Mouse (Mus musculus): ENCODE data around the gene Tmem115. TPM values are rescaled to one million over a fixed set of nuclear protein-coding genes. Genes with fewer than 3 reads are reported as not detected.

Gene Tmem115
- polyA plus RNA-seq, 1 experiment: 10.7 TPM

GRCm38 (mm10) chr9:107553541-107554318, 20.0 kb downstream of the Tmem115 start:
- peaks cover 3% of the 10 kb centered on the region for H3K4me1 ChIP-seq (ENCODE audit: control insufficient read depth, insufficient read depth, low read length)
- H3K4me3 ChIP-seq (ENCODE audit: low read depth, low read length): peak overlapping the region; percentile 64

GRCm38 (mm10) chr9:107554319-107554825, 20.6 kb downstream of the Tmem115 start:
- H3K4me3 ChIP-seq (ENCODE audit: low read depth, low read length): peak overlapping the region; percentile 64
- H3K27ac ChIP-seq (ENCODE audit: insufficient read depth, low read length): no peak overlapping the region
- no peaks in the 10 kb centered on the region for H3K27me3 ChIP-seq (ENCODE audit: control insufficient read depth, insufficient read depth, low read length, poor library complexity, severe bottlenecking)
- no peak for TF ChIP-seq CTCF (IDR thresholded peaks at IDR 0.05; ENCODE audit: low read depth, low read length)
- 0 out of 2 replicates have a peak, but pooled peaks have one; percentile 39 for TF ChIP-seq EP300 (IDR thresholded peaks at IDR 0.05; ENCODE audit: insufficient read depth, low read depth, low read length)
- peak; percentile 42 for TF ChIP-seq POLR2A (IDR thresholded peaks at IDR 0.05; ENCODE audit: insufficient read depth, low read length)
- peak overlapping the region; percentile 64 for H3K9ac ChIP-seq (ENCODE audit: low read depth, poor library complexity, severe bottlenecking)
- H3K4me1 ChIP-seq (ENCODE audit: control insufficient read depth, insufficient read depth, low read length): peaks cover 3% of the 10 kb centered on the region
- peaks cover 23% of the 10 kb centered on the region for H3K36me3 ChIP-seq (ENCODE audit: control insufficient read depth, insufficient read depth, low read length, poor library complexity, severe bottlenecking)
- H3K9me3 ChIP-seq (replicated peaks; ENCODE audit: control insufficient read depth, insufficient read depth, low read length, poor library complexity, severe bottlenecking): no peaks in the 10 kb centered on the region

More at GRCm38 (mm10) chr9:107553541-107554318, 20.0 kb downstream of the Tmem115 start:
- H3K27ac ChIP-seq (ENCODE audit: insufficient read depth, low read length): no peak overlapping the region
- no peaks in the 10 kb centered on the region for H3K9me3 ChIP-seq (replicated peaks; ENCODE audit: control insufficient read depth, insufficient read depth, low read length, poor library complexity, severe bottlenecking)
- H3K36me3 ChIP-seq (ENCODE audit: control insufficient read depth, insufficient read depth, low read length, poor library complexity, severe bottlenecking): peaks cover 16% of the 10 kb centered on the region
- TF ChIP-seq EP300 (IDR thresholded peaks at IDR 0.05; ENCODE audit: insufficient read depth, low read depth, low read length) (no peak), POLR2A (IDR thresholded peaks at IDR 0.05; ENCODE audit: insufficient read depth, low read length) (no peak), CTCF (IDR thresholded peaks at IDR 0.05; ENCODE audit: low read depth, low read length) (no peak)
- no peaks in the 10 kb centered on the region for H3K27me3 ChIP-seq (ENCODE audit: control insufficient read depth, insufficient read depth, low read length, poor library complexity, severe bottlenecking)
- peak overlapping the region; percentile 64 for H3K9ac ChIP-seq (ENCODE audit: low read depth, poor library complexity, severe bottlenecking)

DNA sequence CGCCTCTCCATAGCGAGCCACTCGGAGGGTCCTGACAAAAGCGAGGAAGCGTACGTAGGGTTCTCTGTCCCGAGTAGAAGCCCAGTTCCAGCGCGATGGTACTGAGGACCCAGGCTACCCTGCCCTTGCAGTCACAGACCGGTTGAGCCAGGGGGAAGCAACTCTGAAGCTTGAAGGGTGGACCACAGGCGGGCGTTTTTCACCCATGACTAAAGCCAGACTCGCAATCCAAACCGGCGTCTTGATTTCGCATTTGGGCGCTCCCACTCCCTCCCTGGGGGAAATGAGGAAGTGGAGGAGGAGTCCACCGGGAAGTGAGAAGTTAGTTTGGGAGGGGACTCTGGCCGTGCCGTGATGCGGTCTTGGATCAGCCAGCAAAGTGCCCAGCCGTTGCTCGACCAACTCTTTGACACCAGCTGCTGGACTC, 21.3 kb downstream of the Tmem115 start:
- peak overlapping the region; percentile 64 for H3K4me3 ChIP-seq (ENCODE audit: low read depth, low read length)
- H3K4me1 ChIP-seq (ENCODE audit: control insufficient read depth, insufficient read depth, low read length): peaks cover 2% of the 10 kb centered on the region
- H3K36me3 ChIP-seq (ENCODE audit: control insufficient read depth, insufficient read depth, low read length, poor library complexity, severe bottlenecking): peaks cover 26% of the 10 kb centered on the region
- no peaks in the 10 kb centered on the region for H3K27me3 ChIP-seq (ENCODE audit: control insufficient read depth, insufficient read depth, low read length, poor library complexity, severe bottlenecking)
- H3K9ac ChIP-seq (ENCODE audit: low read depth, poor library complexity, severe bottlenecking): peak overlapping the region; percentile 46
- peak overlapping the region; percentile 55; the same call in 1 of the 2 replicates for H3K27ac ChIP-seq (ENCODE audit: insufficient read depth, low read length)
- TF ChIP-seq POLR2A (IDR thresholded peaks at IDR 0.05; ENCODE audit: insufficient read depth, low read length): no peak
- no peak for TF ChIP-seq EP300 (IDR thresholded peaks at IDR 0.05; ENCODE audit: insufficient read depth, low read depth, low read length)
- no peak for TF ChIP-seq CTCF (IDR thresholded peaks at IDR 0.05; ENCODE audit: low read depth, low read length)
- H3K9me3 ChIP-seq (replicated peaks; ENCODE audit: control insufficient read depth, insufficient read depth, low read length, poor library complexity, severe bottlenecking): no peaks in the 10 kb centered on the region

GRCm38 (mm10) chr9:107555701-107556100, 22.0 kb downstream of the Tmem115 start:
- Histone ChIP-seq H3K27me3 (ENCODE audit: control insufficient read depth, insufficient read depth, low read length, poor library complexity, severe bottlenecking) (no peaks in the 10 kb centered on the region), H3K9ac (ENCODE audit: low read depth, poor library complexity, severe bottlenecking) (peak overlapping the region; percentile 46), H3K9me3 (replicated peaks; ENCODE audit: control insufficient read depth, insufficient read depth, low read length, poor library complexity, severe bottlenecking) (no peaks in the 10 kb centered on the region), H3K4me1 (ENCODE audit: control insufficient read depth, insufficient read depth, low read length) (no peaks in the 10 kb centered on the region), H3K27ac (ENCODE audit: insufficient read depth, low read length) (no peak overlapping the region), H3K4me3 (ENCODE audit: low read depth, low read length) (peak overlapping the region; percentile 64), H3K36me3 (ENCODE audit: control insufficient read depth, insufficient read depth, low read length, poor library complexity, severe bottlenecking) (peaks cover 28% of the 10 kb centered on the region)
- TF ChIP-seq POLR2A (IDR thresholded peaks at IDR 0.05; ENCODE audit: insufficient read depth, low read length) (no peak), CTCF (IDR thresholded peaks at IDR 0.05; ENCODE audit: low read depth, low read length) (no peak), EP300 (IDR thresholded peaks at IDR 0.05; ENCODE audit: insufficient read depth, low read depth, low read length) (no peak)

GRCm38 (mm10) chr9:107556346-107556745, 22.6 kb downstream of the Tmem115 start:
- no peaks in the 10 kb centered on the region for H3K27me3 ChIP-seq (ENCODE audit: control insufficient read depth, insufficient read depth, low read length, poor library complexity, severe bottlenecking)
- H3K9me3 ChIP-seq (replicated peaks; ENCODE audit: control insufficient read depth, insufficient read depth, low read length, poor library complexity, severe bottlenecking): no peaks in the 10 kb centered on the region
- no peaks in the 10 kb centered on the region for H3K4me1 ChIP-seq (ENCODE audit: control insufficient read depth, insufficient read depth, low read length)
- peaks cover 34% of the 10 kb centered on the region for H3K36me3 ChIP-seq (ENCODE audit: control insufficient read depth, insufficient read depth, low read length, poor library complexity, severe bottlenecking)
- H3K4me3 ChIP-seq (ENCODE audit: low read depth, low read length): no peak overlapping the region
- peak overlapping the region; percentile 46; the same call in 1 of the 2 replicates for H3K9ac ChIP-seq (ENCODE audit: low read depth, poor library complexity, severe bottlenecking)
- no peak overlapping the region for H3K27ac ChIP-seq (ENCODE audit: insufficient read depth, low read length)
- TF ChIP-seq EP300 (IDR thresholded peaks at IDR 0.05; ENCODE audit: insufficient read depth, low read depth, low read length) (no peak), POLR2A (IDR thresholded peaks at IDR 0.05; ENCODE audit: insufficient read depth, low read length) (no peak), CTCF (IDR thresholded peaks at IDR 0.05; ENCODE audit: low read depth, low read length) (no peak)
